27 mouse cellular contexts compared by ENCODE assay signal in the genomic region with DNA sequence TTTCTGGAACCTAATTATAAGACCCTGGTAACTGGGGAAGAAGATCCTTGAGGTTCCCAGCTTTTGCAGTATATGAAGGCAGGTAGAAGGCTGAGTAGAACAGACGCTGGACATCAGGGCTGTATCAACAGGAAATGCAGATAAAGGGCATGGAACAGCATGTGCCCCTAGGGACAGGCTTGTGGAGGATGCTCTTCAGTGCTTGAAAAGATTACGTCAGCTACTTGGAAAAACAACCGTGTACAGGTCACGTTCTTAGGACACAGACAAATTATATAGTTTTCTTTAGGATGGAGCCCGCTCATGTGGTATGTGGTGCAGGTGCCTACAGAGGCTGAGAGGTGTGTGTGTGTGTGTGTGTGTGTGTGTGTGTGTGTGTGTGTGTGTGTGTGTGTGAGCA.
"Had no signal": no experiment of that assay in that cellular context is flagged by ENCODE, and none has a peak within 500 bp of the region (broad histone marks: within the 10 kb centered on the region; RNA-seq: fewer than 3 reads in every experiment).

No protein-coding gene starts in this region.

- H3K9ac ChIP-seq: limb, embryonic 12.5 days; limb, embryonic 13.5 days; limb, embryonic 15.5 days; liver, embryonic 12.5 days; liver, embryonic 13.5 days; liver, embryonic 14.5 days; liver, embryonic 15.5 days; liver, postnatal 0 days; lung, embryonic 14.5 days; lung, embryonic 15.5 days; midbrain, embryonic 12.5 days; midbrain, embryonic 13.5 days; midbrain, embryonic 15.5 days; neural tube, embryonic 12.5 days had no signal

- H3K27me3 ChIP-seq: limb, embryonic 12.5 days; limb, embryonic 13.5 days; limb, embryonic 15.5 days; liver, embryonic 12.5 days; liver, embryonic 13.5 days; liver, embryonic 15.5 days; lung, embryonic 15.5 days; megakaryocyte, embryonic 14.5 days; midbrain, embryonic 12.5 days; midbrain, embryonic 13.5 days; midbrain, embryonic 15.5 days; neural tube, embryonic 12.5 days had no signal

- H3K9me3 ChIP-seq: limb, embryonic 10.5 days; limb, embryonic 12.5 days; limb, embryonic 13.5 days; limb, embryonic 15.5 days; liver, embryonic 12.5 days; liver, embryonic 13.5 days; liver, embryonic 15.5 days; lung, embryonic 15.5 days; midbrain, embryonic 10.5 days; midbrain, embryonic 12.5 days; midbrain, embryonic 13.5 days; midbrain, embryonic 15.5 days; neural tube, embryonic 12.5 days had no signal

- H3K27ac ChIP-seq: limb, embryonic 10.5 days; limb, embryonic 12.5 days; limb, embryonic 13.5 days; limb, embryonic 15.5 days; liver, embryonic 12.5 days; liver, embryonic 13.5 days; liver, embryonic 14.5 days; liver, embryonic 15.5 days; lung, embryonic 15.5 days; macrophage; midbrain, embryonic 10.5 days; midbrain, embryonic 12.5 days; midbrain, embryonic 13.5 days; midbrain, embryonic 15.5 days; neural tube, embryonic 12.5 days had no signal

- DNase-seq: left cerebral cortex, postnatal 4 days; liver; liver, embryonic 13.5 days; liver, postnatal 0 days; lung, adult 18-20 months; lung, adult 2 months; lung, embryonic 14.5 days; lung, postnatal 10 days; lung, postnatal 14 days; lung, postnatal 36 days; midbrain, embryonic 14.5 days had no signal

- H3K4me1 ChIP-seq: limb, embryonic 10.5 days; limb, embryonic 12.5 days; limb, embryonic 13.5 days; liver, embryonic 12.5 days; liver, embryonic 13.5 days; liver, embryonic 15.5 days; lung, embryonic 15.5 days; megakaryocyte, embryonic 14.5 days; midbrain, embryonic 10.5 days; midbrain, embryonic 12.5 days; midbrain, embryonic 13.5 days; midbrain, embryonic 15.5 days; neural tube, embryonic 12.5 days had no signal

- H3K4me3 ChIP-seq: limb, embryonic 10.5 days; limb, embryonic 12.5 days; limb, embryonic 13.5 days; limb, embryonic 15.5 days; liver, embryonic 12.5 days; liver, embryonic 13.5 days; liver, embryonic 15.5 days; lung, embryonic 15.5 days; megakaryocyte, embryonic 14.5 days; midbrain, embryonic 10.5 days; midbrain, embryonic 12.5 days; midbrain, embryonic 13.5 days; midbrain, embryonic 15.5 days; myocyte; neural tube, embryonic 12.5 days had no signal
